Mouse (Mus musculus): ENCODE data around the gene Wdr54.
A peak's percentile ranks its signal among the peaks of the same experiment; 100 is the strongest.
"Not testable (repeated sequence)": the region's sequence is repeated elsewhere in the genome, so short reads cannot be mapped to it uniquely, and the experiment has no call there.

Wdr54 gene

DNA sequence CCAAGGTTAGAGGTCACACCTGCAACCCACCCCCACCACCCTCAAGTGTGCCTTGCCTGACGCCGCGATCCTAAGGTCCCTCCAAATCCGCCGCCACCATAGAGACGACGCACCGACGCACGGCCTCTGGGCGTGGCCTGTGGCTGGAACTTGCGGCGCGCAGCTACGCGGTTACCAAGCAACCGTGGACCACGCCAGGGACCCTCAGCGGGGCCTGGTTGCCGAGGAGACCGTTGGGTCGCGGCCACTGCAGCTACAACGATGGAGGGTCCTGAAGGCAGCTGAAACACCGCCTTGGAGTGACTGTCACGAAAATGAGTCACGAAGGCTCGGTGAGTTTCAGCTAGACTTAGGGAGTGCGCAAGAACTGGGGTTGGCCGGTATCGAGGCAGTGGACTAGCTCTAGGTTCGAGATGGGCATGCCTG is at the start of gene Wdr54, which contains the start of gene 1700003E16Rik:
Gene Wdr54 (minus strand): TSS at position 139 of the 426 bp plus-strand sequence.
Gene 1700003E16Rik (plus strand): TSS at position 146 of the 426 bp plus-strand sequence.
- peak; percentile 61 for DNase-seq

DNA sequence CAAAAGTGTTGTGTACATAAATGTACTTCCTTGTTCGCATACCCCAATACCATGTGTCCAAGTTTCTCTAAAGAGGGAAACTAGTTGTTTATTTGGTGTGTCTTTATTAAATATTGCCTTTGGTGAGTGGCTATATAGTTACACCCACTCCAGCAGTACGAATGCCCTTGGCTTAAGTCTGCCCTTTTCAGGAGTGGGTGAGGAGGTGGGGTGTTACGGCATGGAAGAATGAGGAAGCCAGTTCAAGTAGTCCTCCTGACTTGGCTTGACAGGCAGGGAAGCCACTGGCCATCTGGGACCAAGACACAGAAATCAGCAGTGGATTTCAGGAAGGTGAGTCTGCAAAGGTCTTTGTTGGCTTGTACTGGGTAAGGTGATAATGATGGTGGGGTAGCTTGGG is 49.7 kb upstream of the Wdr54 start:
- DNase-seq = no peak

DNA sequence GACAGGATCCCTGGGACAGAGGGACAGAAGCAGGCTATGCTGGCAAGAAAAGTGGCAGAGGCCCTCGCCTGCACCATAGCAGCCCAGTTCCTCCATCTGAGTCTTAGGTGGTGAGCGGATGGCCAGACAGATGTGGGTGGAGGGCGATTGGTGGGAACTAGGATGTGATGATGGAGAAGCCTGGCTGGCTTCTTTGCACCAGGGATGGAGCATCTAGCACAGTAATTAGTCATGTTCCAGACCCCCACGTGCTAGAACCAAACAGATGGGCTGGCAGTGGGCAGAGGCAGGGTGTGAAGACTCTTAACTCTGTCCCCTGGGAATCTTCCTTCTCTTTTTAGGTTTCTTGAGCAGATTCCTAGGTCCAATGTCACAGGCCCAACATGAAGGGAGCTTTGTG is 47.1 kb upstream of the Wdr54 start:
- no peak for DNase-seq

DNA sequence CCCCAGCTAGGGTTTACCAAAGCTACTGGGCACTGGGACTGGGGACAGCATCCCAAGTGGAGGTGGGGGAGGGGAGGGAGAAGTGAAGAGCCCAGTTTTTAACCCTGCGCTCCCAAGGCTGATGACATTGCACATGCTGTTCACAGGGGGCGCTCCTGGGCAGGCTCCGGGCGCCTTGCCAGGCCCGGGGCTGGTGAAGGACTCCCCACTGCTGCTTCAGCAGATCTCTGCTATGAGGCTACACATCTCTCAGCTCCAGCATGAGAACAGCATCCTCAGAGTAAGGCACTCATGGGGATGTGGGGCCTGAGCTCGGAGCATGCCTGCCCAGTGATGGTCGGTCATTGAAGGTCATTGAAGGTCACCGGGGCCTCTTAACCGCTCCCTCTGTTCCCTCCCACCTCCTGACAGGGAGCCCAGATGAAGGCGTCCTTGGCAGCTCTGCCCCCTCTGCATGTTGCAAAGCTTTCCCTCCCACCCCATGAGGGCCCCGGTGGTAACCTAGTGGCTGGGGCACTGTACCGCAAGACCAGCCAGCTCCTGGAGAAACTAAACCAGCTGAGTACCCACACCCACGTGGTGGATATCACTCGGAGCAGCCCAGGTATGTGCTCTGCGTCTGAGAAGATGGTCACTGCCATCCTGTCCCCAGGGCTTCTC is 41.3 kb upstream of the Wdr54 start:
- DNase-seq = peak; percentile 83

DNA sequence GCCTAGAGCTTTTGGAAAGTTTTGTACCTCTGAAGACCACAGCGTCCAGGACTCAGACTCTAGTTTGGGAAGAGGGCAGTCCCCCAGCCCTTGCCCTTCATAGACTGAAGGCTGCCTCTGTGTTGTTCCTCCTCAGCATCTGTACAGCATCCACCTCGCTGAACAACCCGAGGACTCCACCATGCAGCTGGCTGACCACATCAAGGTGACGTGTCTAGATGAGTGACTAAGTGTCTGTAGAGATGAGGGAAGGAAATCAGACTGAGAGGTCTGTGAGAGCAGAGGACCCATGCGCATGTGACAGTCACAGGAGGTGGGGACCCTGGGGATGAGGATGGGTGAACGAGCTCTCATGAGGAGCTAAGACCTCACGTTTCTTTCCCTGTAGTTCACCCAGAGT is 37.4 kb upstream of the Wdr54 start:
- no peak for DNase-seq

DNA sequence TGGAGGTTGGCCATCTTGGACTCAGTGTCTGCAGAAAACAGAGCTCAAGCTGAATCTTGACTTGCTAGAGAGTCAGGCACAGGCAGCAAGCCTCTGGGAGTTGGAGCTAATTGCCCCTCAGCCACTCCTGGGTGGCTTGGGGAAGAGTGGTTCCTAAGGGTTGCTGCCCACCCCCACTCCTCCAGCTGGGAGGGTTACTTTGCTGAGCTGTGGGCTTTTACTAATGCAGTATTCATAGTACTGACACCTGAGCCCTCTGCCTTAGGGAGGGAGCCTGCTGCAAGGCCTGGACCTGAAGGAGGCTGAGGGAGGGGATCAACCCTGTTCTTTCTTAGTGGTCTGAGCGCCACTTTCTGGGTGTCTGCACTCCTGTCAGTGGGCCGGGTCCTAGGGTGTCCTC is 30.7 kb upstream of the Wdr54 start:
- no peak for DNase-seq

DNA sequence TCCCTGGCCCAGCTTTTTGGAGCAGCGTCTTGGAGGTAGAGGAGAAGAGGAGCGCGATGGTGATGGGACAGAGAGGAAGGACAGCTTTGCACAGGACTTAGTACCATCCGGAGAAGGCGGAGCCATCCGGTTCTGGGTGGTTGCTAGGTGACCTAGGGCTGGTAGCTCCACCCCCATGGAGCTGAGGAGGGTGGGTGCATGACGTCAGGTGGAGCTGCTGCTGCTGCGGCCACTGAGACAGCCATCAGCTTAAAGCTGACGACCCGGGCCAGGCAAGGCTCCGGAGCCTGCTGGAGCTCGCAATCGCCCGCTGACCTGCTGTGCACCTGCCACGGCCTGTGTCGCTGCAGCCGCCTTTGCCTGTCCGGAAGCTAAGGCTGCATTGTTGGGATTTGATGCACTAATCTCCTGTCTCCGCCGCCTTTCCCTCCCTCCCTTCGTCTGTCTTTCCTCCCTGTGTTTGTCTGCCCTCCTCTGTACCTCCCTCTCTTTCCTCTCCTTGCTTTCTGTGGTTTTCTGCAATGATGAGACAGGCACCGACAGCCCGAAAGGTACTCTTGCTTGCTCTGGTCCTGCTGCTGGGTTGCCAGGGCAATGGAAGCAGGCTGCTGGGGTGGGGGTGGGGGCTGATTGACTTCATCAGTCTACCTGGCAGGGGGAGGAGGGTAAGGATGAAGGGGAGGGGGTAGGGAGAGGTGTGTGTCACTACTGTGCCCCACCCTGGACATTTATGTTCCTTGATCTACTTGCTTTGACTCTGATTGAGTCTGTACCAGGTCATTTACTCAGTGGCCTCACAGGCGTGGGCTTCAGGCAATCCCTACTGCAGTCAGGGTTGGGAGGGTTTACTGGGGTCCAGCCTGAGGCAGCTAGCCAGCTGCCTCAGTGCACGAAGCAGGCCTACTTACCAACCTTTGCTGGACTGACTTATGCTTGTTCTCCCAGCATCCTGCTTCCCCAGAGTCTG is 30.0 kb upstream of the Wdr54 start:
- peak; percentile 91 for DNase-seq

DNA sequence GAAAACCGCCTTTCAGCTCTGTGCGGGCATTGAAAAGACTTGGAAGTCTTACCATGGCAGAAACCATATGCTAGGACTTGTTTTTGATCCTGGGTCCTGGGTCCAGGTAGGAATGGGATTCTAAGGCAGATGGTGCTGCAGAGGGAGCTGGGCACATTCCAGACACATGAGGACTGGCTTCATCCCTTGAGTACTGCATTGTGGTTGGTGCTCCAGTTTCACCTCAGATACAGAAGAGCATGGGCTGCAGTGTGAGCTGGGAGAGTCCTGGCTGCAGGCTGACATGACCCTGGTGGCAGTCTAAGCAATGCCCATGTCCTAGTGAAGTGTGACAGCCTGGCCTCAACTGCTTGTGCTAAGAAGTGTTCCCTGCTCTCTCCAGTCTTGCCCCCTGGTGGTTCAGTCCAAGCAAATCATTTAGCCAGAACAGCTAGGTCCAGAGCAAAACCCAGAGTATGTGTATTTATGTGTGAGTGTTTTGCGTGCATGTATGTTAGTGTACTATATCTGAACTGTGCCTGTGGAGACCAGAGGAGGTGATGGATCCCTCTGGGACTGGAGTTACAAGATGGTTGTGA is 28.8 kb upstream of the Wdr54 start:
- no peak for DNase-seq

DNA sequence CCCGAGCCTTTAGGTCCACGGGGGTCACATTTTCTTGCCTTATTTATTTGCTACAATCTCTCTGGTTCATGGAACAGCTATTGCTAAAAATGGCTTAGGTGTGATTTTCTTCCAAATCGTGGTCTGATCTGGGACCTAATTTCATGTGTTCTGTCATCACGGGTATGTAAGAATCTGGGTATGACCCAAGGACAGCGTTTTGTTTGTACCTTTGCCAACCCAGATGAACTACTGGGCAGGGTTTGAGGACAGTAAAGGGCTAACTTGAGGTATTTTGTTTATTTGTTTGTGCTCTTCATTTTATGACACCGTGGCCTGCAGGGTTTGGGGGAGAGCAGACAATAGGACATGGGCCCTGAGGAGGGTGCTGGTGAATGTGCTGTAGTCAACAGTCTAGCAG is 24.4 kb upstream of the Wdr54 start:
- DNase-seq = no peak

DNA sequence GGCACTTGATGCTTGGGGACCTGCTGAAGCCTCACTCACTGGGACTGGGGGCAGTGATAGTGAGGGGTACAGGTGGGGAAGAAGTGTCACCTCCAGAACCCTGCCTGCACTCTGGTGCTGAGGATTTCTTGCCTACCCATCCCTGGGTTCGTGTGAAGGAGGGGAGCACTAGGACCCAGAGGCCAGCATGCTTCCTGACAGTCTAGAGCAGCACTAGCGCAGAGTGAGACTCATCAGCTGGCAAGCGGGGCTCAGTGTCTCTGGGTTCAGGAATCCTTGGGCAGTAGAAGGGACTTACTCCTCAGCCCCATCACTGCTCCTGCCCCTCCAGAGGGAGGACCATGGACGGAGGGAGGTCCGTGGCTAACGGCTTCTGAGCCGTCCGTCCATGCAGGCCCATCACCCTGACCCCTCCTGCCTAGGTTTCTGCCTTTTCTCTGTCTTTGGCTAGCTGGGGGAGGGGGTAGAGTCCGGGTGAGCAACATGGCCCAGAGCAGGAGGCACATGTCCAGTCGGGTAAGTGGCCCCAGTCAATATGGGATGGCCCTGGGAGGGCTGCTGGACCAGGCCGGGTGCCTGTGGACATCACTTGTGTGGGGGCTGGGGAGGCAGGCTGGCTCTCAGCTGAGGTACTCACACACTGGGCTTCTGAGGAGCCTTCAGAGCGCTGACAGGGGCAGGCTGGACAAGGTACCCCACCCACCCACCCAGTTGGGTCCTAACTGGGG is 23.4 kb upstream of the Wdr54 start:
- DNase-seq = peak; percentile 62

DNA sequence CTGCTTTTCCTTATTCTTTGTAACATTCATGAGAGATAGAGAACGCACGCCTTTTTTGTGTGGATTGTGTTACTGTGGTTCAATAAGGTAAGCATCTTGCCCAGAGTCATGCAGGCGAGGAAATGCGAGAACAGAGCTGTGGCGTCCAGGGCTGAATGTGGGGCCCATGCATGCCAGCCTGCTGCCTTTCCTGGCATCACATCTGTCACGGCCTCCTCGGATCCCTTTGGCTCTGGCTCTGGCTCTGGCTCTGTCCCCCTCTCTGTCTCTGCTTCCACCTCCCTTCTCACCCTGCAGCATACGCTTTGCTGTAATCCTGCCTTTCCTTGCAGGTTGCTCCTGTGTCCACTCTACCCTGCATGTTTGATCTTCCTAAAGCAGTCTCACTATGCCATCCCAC is 19.8 kb upstream of the Wdr54 start:
- DNase-seq = no peak

DNA sequence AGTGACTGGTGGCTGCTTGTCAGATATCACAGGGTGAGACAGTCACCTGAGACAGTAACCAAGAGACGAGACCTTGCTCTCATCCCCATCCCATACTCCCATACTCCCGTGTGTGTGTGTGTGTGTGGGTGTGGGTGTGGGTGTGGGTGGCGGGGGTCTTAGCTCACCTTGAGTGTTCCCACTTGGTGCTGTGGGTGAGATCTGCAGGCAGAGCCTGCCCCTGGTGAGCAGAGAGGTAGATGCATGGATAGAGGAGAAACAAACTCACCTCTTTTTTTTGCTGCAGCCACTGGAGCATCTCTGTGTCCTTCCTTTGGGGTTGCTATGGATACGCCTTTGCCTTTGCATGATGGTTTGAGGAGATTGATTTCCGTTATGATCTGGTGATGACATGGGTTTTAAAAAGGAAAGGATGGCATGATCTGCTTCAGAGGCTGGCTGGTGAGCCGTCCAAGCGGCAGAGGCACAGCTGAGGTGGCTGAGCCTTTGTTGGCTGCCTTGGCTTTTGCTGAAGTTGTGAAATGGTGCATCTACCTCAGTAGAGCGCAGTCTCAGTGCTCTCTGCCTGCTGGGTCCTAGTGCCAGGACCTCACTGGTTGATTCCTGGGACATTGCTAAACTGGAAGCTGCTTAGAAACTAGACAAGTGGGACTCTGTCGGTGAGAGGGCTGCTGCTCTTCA is 16.2 kb upstream of the Wdr54 start:
- no peak for DNase-seq

DNA sequence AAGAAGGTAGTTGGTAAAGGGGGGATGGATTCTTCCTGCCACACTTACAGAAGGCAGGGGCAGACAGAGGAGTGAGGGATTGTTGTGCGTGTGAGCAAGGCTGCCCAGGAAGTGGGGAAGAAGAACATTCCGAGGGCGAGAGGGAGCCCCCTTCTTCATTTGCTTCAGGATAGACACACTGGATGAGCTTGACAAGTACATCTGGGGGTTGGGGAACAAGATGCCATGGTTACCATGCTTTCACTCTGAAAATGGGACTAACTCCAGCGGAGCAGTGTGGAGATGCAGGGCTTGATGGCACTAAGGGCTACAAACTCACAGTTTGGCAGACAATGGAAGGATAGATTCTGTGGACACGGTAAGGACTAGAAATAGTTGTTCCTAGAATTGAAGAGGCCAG is 14.9 kb upstream of the Wdr54 start:
- no peak for DNase-seq

DNA sequence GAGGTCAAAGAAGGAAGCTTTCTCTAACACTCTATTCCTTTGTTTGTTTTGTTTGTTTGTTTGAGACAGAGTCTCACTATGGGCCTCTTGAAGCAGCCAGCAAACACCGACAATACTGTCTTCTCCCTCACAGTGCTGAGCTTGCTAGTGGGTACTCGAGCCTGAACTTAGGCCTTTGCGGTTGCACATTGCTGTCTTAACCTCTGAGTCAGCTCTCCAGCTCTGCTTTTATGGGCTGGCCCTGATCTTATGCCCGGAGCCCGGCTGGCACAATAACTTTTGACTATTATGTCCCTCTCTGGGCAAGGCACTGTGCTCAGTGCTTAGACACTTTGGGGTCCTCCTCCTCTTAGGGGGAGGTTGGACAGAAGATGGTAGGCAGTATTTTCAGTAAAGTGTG is 13.7 kb upstream of the Wdr54 start:
- DNase-seq = no peak

DNA sequence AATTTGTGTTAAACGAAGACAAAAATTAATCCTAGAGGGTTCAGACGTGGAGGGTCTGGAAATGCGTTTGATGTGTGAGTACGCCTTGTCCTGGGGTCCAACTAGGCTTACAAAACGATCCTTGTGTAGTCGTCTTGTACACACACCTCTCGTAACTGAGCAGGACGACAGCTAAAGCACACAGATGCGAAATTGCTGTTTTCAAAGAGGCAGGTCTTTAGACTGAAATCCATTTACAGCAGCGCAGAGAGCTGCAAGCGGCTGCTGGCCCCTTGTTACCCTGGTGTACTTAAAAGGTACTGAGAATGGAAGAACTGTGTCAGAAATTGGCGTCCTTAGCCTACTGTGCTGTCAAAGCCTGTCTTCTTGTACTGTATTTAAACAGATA is 10.0 kb upstream of the Wdr54 start:
- no peak for DNase-seq

DNA sequence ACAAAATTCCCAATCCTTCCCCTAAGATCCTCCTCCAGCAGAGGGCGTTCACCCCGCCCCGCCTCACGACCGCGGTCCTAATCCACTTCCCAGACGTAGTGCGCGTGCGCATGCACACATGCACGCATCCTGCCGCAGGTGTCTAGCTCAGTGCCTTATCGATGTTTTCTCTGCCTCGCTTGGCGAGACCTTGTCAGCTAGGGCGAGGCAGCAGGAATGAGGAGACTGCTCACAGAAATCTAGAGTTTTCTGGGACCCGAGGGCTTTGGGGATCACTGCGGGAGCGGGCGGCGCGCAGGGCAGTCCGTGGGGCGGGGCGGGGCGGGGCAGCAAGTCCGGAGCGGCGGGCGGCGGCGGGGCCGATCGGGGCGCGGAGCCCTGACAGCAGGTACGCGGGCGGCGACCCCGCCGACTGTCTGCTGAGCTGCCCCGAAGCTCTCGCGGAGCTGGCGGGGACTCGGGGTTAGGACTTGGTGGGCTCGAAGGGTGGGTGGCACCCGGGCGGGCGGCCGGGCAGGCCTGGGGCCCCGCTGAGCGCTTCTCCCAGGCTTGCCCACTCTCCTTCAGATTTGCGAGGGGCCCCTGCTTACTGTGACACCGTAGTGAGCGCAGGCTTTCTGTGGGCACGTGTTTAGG is 9.5 kb upstream of the Wdr54 start, which contains the start of gene Dctn1:
Gene Dctn1 (plus strand): TSS at position 314 of the 636 bp plus-strand sequence.
- peak; percentile 95 for DNase-seq

DNA sequence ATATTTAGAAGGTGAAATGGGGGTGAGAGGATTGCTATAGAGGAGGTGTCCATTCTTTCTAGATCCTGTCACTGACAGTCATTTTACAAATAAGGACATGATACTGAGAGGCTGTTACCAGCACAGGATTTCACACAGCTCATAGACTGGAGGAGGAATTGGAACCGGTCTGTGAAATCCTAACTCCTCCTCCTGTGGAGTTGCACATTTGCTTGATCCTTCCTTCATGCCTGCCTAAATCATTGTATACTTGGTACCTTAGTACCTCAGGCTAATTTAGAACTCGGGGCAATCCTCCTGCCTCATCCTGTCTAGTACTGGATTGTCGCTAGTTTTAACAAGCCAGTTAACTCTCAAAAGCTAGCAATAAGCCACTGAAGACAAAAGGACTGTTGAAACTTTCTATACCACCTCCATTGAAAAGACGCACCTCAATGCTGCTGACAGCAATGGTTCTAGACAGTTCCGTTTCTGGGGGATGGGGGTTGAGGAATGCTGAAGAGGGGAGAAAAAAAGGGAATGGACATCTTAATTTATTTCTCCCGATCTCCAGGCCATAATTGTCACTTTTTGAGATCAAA is 8.9 kb upstream of the Wdr54 start:
- no peak for DNase-seq

DNA sequence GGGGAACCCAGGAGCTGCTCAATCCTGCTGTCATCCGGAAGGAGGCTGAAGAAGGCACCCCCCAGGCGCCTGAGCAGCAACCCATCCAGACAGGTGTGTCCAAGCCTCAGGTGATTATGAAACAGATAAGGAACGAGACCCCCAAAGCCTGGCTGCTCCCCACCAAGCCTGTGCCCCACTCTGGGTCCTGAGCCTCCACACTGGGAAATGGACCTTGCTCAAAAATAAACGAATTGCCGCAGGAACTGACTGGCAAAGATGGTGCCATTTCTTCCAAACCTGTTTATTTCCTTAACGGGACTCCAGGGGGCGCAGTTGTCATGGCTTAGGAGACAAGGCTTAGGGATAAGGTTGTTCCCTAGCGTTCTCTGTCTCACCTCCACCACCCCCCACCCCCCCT is 6.5 kb upstream of the Wdr54 start:
- peak; percentile 78 for DNase-seq

DNA sequence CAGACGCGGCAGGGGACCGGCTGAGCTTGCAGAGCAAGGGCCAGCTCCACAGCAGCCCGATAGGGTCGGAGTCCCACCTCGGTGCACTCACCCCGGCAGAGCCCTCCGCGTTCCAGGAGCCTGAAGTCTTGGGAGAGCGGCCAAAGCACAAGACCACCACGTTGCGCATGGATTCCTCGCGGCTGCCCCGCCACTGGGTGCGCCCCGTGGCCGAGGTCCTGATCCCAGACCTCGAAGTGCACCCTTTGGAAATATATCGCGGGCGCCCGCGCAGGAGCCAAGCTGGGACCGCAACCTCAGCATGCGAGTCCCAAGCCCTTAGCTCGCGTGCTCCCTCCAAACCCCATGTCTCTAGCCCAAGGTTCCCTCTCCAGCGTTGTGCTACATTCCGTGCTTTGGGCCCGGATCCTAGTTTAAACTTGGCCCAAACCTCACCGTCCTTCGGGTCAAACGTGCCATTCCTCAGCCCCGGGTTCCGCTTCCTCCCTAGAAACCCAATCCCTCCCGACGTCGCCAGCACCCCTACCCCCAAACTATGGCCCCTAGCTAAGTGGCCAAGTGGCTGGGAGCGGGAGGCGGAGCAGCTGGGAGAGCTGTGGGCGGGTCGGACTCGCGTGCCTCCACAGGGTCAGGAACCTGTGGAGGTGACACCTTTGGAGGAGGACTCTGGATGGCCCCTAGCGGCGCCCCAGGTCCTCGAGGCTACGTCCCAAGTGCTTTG is 5.9 kb upstream of the Wdr54 start:
- peak; percentile 53 for DNase-seq

DNA sequence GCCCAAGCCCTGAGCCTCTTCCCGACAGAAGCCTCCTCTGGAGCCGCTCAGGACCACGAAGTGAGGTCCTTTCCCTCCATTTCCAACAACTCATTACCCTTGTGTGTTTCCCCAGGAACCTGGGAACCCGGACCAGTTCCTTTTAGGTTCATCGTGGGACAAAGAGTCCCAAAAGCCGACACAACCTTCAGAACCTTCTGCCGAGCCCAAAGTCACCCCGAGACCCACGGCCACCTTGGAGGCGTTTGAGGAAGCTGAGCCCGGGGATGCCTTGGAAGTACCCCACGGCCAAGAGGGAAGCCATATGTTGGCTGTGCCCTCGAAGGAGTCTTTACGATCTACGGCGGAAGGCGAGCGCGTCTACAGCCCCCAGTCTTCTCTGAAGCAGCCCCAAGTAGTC is 5.2 kb upstream of the Wdr54 start:
- DNase-seq = no peak

DNA sequence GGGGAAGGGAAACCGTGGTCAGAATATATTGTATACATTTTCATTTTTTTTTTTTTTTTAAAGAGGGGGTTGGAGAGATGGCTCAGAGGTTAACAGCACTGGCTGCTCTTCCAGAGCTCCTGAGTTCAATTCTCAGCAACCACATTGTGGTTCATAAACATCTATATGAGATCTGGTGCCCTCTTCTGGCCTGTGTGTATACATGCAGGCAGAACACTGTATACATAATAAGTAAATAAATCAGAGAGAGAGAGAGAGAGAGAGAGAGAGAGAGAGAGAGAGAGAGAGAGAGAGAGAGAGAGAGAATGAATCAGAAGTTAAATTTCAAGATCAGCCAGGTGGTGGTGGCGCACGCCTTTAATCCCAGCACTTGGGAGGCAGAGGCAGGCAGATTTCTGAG is 3.3 kb upstream of the Wdr54 start:
- not testable (repeated sequence) for DNase-seq
